Mouse (Mus musculus): ENCODE measurements around the gene Pla2g4b. TPM values are rescaled to one million over a fixed set of nuclear protein-coding genes. Genes with fewer than 3 reads are reported as not detected.

The Pla2g4b gene
- total RNA-seq, 2 experiments from 2014 or later: 0.82 to 2.2 TPM

DNA sequence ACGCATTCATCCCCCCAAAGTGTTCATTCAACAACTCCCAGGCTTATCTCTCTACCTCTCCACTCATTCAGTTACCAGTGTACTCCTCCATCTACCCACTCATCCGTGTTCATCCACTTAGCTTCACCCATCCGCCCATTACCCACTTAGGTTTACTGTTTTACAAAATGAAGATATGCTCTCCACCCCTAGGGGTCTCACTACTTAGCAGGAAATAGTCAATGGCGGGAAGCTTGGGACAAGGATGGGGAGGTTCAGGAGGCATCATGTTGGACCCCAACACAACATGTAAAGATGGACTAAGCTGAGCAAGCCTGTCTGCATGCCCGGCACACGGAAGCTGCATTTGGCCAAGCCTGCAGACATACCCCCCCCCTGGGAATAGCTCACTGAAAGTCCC is 31.4 kb downstream of the Pla2g4b start:
- DNase-seq: no peak

DNA sequence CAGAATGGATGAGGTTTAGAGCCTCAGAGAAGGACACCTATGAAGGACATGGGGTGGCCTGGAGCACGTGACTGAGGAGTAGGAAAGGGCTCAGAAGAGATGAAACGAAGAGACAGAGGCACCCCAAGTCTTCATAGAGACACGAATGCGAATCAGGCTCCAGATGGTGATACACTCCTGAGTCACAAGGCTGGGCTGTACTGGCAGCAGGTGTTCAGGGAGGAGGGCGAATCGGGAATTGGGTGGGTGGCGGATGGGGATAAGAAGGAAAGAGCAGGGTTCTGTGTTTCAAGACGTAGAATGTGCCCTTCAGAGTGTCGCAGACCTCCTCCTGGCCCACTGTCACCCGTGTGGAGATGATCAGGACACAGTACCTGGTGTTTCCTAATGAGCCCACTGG is 32.0 kb downstream of the Pla2g4b start:
- DNase-seq: no peak

DNA sequence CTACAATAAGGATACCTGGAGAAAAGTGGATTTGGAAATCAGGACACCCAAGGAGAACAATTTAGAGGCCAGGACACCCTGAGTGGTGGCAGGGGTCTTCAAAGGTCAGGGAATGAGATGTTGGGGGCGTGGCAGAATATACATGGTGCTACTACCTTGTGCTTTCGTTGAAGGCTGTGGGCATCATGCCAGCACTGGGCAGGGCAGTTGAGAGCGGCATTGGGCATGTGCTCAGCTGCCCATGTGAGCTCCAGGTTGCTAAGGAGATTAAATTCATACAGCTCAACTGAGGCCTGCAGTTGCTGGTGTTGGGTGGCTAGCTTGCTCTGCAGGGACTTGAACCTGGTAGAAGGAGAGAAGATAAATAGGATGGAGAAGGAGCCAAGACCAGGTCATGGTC is 33.0 kb downstream of the Pla2g4b start:
- DNase-seq: no peak

DNA sequence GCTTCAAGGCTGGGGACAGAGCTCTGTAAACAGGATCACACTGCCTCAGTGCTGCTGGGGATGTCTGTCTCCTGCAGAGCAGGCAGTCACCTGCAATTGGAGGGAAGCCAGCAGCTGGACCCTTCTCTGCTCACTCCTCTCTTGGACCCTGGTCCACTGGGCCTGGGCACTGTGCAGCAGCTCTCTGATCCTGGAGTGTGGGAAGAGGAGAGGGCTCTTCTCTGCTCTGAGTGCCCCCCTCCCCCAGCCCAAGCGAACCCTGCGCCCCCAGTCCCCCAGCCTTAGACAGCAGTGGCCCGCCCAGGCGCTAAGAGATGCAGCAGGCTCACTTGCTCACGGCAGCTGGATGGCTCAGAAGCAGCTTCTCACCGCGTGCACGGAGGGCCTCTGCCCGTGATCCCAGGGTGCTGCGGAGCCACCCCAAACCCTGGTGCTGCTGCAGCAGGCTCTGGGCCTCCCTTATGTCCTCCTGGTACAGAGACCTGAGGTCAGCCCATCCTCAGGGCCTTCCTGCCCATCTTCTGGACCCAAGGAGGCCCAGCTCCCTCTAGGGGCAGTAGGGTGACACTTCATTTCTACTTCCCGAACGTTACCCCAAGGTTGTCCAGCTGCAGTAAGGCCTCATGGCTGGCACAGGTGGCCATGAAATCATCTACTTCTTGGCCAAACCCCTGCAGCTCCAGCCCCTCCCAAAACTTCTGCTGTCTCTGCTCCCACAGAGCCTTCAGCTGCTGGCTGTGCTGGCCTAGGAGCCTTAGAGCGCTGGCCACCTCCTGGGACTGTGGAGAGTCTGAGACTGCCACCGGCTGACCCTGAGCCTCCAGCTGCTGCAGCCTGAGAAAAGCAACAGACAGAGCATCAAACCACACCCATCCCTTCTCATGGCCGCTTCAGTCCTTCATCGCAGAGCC is 35.6 kb downstream of the Pla2g4b start:
- peak; percentile 43 for DNase-seq

DNA sequence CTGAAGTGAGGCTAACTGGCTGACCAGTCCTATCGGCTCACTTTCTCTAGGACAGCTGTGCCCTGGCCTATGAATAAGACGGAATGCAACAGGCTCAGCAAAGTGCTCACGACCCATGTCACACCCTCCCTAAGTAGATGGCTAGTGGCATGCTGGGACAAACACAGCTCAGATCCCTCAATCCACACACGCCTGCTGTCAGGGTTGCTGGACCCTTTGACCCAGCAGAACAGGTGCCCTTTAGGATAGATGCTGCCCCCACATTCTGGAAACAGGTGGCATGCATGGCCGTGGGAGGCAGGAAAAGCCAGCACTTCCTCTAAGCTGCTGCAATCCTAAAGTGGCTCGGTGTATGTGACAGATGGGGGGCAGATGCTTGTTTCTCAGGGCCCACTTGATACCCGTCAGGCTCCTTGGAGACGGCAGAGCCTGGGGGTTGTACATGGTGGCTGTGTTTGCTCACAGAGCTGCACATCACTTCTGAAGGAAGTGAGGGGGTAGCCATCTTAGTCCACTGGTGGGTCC is 36.3 kb downstream of the Pla2g4b start:
- DNase-seq: no peak

DNA sequence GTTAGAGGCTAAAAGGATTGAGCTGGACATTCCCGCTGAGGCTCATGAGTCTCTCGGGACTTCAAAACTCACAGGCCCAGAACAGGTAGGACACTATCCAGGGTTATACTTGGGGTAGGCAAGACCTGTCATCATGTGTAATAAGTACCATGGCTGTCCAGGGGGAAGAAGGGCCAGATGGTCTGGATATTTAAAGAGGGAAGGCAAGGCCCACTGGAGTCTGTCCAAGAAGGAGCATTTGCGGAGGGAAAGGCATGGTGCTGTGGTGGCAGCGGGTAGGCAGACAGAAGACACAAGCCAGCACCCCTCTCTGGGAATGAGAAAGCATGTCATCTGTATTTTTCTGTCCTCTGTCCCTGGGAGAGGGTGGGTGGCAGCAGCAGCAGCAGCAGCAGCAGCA is 40.9 kb downstream of the Pla2g4b start:
- no peak for DNase-seq

DNA sequence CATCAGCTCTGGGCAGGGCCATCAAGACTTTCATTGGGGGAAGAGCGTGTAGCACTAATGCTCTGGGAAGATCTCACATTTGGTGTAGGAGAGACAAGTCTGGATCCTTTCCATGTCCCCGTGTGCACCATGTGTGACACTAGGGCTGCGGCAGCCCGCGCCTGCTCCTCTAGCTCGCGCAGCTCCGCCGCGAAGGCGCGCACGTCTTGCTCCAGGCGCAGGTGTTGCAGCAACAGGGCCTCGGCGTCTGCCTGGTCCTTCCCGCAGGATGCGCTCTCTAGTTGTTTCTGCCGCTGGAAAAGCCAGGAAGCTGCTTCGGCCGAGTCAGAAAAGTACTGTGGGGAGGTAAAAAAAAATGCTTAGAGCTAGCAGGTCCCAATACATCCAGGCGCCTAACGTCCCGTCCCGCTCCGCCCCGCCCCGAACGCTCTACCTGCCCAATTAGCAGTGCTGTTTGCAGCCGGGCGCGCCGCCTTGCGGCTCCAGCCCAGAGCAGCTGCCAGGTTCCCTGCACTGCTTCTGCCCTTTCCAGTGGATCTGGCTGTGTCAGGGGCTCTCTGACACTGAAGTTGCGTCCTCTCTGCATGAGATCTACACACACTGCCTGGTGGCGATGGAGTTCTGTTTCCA is 43.0 kb downstream of the Pla2g4b start:
- DNase-seq: peak; percentile 54

DNA sequence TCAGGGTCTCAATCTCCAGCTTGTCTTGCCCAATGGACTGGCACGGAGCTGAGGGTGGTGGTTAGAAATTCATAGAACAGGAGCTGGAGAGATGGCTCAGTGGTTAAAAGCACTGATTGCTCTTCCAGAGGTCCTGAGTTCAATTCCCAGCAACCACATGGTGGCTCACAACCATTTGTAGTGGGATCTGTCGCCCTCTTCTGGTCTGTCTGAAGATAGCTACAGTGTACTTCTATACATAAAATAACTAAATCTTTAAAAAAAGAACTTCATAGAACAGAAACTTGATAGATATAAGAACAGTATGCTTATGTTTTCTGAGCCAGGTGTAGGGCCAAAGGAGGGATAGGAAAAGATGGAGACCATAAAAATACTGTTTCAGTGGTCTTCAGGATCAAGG is 49.2 kb downstream of the Pla2g4b start:
- DNase-seq: no peak

DNA sequence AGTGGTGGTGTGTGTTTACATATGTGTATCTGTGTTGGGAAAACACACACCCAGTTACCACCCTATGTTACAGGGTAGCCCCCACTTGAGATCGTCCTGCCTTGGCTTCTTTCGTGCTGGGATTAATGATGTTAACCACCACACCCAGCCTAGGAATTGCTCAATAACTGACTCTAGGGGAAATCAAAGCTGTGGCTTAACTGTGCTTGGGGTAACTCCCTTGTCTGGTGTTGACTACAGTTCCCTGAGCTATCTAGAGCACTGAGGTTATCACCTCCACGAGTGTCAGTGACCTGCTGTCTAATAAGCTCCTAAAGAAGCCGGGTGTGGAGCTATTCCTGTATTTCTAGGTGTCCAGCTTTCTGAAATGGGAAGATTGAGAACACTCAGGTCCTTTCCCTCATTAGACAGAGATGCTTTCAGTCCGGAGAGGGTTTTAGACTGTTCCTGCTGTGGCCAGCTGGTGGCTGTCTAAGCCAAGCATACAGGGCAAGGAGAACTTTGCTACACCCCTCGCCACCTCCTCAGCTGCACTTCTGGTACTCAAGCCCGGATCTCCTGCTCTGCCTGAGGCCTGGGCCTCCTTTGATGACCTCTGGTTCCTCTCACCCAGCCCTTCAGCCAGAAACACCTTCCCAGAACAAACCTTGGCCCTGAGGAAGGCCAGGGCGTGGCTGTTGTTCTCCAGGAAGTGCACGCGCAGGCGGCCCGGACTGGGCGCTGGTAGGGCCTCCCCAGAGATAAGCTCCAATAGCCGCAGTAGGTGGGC is 51.6 kb downstream of the Pla2g4b start:
- DNase-seq: no peak

DNA sequence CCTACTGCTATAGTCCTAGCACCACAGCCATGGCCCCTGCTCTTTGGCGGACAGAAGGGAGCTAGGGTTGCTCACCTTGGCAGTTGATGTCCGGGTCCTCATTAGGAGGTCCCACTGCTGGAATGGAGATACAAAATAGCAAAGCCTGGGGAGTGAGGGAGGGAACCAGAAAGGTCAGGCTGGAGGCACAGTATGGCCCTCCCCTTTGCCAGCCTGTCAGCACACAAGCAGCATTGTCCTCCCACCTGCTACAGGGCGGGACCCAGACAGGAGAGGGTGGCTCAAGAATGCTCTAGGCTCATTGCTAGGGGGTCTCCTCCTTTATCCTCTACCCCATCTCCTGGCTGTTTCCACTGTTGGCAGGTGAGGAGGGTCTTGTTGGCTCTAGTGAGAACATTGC is 52.8 kb downstream of the Pla2g4b start:
- no peak for DNase-seq

DNA sequence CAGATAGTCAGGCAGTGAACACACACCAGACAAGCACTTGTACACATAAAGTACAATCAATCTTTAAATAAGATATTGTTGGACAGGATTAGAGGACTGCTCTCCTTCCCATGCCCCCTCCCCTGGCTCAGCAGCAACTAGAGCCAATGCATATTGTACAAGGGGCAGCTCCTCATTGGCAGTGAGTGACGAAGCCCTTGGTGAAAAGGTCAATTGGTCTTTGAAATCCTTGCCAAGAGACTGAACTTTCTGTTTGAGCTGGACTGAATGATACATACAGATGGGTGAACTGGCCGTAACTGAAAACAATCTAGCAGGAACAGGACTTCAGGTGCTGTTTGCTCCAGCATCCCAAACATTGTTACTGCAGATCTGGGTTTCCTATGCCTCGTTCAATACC is 54.2 kb downstream of the Pla2g4b start:
- DNase-seq: no peak

DNA sequence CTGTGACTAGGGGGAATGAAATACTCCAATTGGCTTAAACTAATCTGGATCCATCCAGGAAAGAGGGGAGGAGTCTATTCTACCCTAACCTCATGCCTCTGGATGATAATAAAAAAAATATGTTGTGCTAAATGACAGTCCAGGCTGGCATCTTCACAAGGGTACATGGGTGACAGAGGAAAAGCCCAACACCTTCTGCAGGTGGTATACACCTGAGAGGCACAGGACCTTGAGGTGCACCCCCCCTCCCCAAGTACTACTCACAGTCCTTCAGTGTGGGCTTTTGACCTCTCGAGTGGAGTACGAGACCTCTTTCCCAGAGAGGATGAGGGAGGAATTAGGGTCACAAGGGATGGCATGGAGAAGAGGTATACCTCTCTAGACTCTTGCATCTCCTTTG is 54.7 kb downstream of the Pla2g4b start:
- no peak for DNase-seq

DNA sequence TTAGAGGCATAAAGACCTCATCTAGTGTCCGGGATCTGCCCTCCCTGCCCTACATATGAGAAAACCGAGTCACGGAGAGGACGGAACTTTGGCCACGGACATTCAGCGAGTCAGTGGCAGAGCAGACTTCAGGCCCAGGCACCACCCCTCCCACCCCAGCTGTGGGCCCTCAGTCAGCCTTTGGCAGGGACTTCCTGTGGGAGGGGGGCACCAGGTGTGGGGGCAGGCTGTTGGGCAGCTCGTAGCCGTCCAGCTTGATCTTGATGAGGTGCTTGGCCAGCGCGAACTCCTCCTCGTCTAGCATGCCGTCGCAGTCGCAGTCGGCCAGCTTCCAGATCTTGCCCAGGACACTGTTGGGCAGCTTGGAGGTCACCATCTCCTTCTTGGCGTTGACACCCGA is 57.8 kb downstream of the Pla2g4b start:
- no peak for DNase-seq

Small RNAs within 50 kb of the gene (microRNA-seq; reads per million reads assigned to microRNA genes)
- 0 to 0.25 reads per million in 2 experiments for gene Mir7665

Other genes with a start within 250 kb of the Pla2g4b start
- 10 to 100 TPM; 14.2 to 14.5 TPM for gene Rpap1, start 245.9 kb upstream of the Pla2g4b start, total RNA-seq (2021)
- 1 to 10 TPM; 3.6 to 5.1 TPM for gene Tyro3, start 235.7 kb upstream of the Pla2g4b start, total RNA-seq (2021)
- 10 to 100 TPM; 44.9 to 54.4 TPM for gene Mga, start 136.2 kb upstream of the Pla2g4b start, total RNA-seq (2021)
- gene Mapkbp1, start 60.7 kb upstream of the Pla2g4b start, total RNA-seq (2021): 10 to 100 TPM in 1 of 2 experiments, 1 to 10 TPM in 1; 9.1 to 11.0 TPM
- 1 to 10 TPM; 4.1 to 5.3 TPM for gene Jmjd7, start 5.9 kb upstream of the Pla2g4b start, total RNA-seq (2021)
- gene Gm28042, start 5.9 kb upstream of the Pla2g4b start, total RNA-seq (2021): 1 to 10 TPM; 1.1 to 1.2 TPM
- 100 to 1,000 TPM; 130 to 134 TPM for gene Ehd4, start 121.2 kb downstream of the Pla2g4b start, total RNA-seq (2021)
- gene Pla2g4e, start 211.9 kb downstream of the Pla2g4b start, total RNA-seq (2021): 10 to 100 TPM; 32.5 to 33.7 TPM